Mouse (Mus musculus) small intestine, adult 2 months (tissue): Measurements from ENCODE around the gene Rabgap1l. TPM values are rescaled to one million over a fixed set of nuclear protein-coding genes. Genes with fewer than 3 reads are reported as not detected.

Experiments
- H3K27ac ChIP-seq: fragments of 200-500 bp; 2 replicates; pipeline ENCODE4 v1.5.1; 2012; ENCODE audit warnings: low read depth, low read length, control low read depth, inconsistent platforms; ENCODE audit not compliant: insufficient read depth
- H3K27me3 ChIP-seq: fragments of 200-500 bp; 2 replicates; pipeline ENCODE4 v1.6.1; 2012; ENCODE audit warnings: mild to moderate bottlenecking, moderate library complexity, low read length, inconsistent platforms; ENCODE audit not compliant: control insufficient read depth, insufficient read depth
- H3K36me3 ChIP-seq: fragments of 200-500 bp; 2 replicates; pipeline ENCODE4 v1.6.1; 2012; ENCODE audit warnings: mild to moderate bottlenecking, low read length, control low read depth, inconsistent platforms; ENCODE audit not compliant: control insufficient read depth, insufficient read depth
- H3K4me1 ChIP-seq: fragments of 200-500 bp; 2 replicates; pipeline ENCODE4 v1.6.1; 2012; ENCODE audit warnings: low read length, inconsistent platforms, mixed read lengths; ENCODE audit not compliant: control insufficient read depth, insufficient read depth, insufficient read length
- H3K4me3 ChIP-seq: fragments of 200-500 bp; 2 replicates; pipeline ENCODE4 v1.5.1; 2012; ENCODE audit warnings: low read depth, mild to moderate bottlenecking, control low read depth, inconsistent platforms, low read length, moderate library complexity
- CTCF ChIP-seq: fragments of 200-500 bp; IDR thresholded peaks from 2 replicates; pipeline ENCODE4 v1.5.1; 2012; ENCODE audit warnings: low read depth, mild to moderate bottlenecking, control low read depth, inconsistent platforms, low read length, moderate library complexity, mixed read lengths; ENCODE audit not compliant: insufficient replicate concordance, insufficient read length; ENCODE audit errors: extremely low read depth
- POLR2A ChIP-seq: fragments of 200-500 bp; IDR thresholded peaks from 2 replicates; pipeline ENCODE4 v1.6.1; 2012; ENCODE audit warnings: low read depth, mild to moderate bottlenecking, control low read depth, inconsistent platforms, low read length, moderate library complexity
- WGBS: fragments of 180-500 bp; shearing (Covaris S2); methylation state at CpG from one replicate; pipeline ENCODE4 v1.1.7; 2018; 5-methylcytosine and 5-hydroxymethylcytosine counted together
- polyA plus RNA-seq: library from polyadenylated mRNA; depleted of rRNA; stranded (reverse); fragments of >200 nt; gene quantifications from 2 replicates; pipeline ENCODE4 v1.2.3, GENCODE M21; 2012

Gene Rabgap1l
- polyA plus RNA-seq, 1 experiment: 4.9 TPM

DNA sequence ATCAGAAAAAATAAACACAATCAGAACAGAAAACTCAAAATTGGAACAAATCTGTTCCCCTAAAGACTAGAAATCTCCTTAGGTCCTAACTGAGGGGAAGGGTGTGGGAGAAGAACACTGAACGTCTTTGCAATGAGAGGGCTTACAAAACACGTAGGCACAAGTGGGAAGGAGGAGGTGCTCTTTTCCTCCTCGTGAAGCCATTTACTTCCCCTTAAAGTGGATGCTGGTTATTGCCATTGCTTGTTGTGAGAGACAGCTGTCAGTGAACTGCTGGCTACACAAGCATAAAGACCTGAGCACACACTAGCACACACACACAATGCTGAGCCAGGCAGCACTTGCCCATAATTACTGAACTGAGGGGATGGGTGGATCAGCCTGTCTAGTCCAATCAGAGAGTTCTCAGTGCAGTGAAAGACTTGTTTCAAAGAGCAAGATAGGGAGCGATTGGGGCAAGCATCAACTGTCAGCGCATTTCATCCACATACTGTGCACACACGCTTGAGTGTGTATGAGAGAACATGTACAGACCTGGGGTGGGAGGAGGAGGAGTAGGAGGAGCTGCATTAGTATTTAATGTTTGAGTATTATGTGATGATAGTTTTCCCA lies 259.7 kb downstream of the Rabgap1l start:
- no peak for TF ChIP-seq POLR2A
- TF ChIP-seq CTCF: no peak
- no peaks in the 10 kb centered on the region for H3K27me3 ChIP-seq
- no peak overlapping the region for H3K27ac ChIP-seq
- H3K4me3 ChIP-seq: no peak overlapping the region
- H3K4me1 ChIP-seq: no peaks in the 10 kb centered on the region
- 78% methylated on average over 6 of the region's 6 CpGs for WGBS
- no peaks in the 10 kb centered on the region for H3K36me3 ChIP-seq

DNA sequence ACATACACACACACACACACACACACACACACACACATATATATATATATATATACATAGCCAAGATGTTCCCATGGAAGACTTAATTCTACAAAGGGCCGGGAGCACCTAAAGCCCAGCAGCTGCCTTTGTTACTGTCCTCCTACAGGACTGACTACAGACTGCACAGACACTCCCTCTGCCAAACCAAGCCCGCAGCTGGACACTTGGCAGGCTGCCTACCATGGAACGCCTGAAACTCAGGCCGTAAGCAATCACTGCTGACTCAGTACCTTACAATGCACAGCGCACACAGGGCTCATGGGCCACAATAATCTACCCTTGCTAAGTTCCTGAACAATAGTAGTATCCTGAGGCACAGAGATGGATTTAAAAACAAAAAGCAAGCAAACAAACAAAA lies 261.6 kb downstream of the Rabgap1l start:
- no peak for TF ChIP-seq POLR2A
- no peak for TF ChIP-seq CTCF
- H3K27ac ChIP-seq: no peak overlapping the region
- no peaks in the 10 kb centered on the region for H3K36me3 ChIP-seq
- H3K4me1 ChIP-seq: no peaks in the 10 kb centered on the region
- H3K27me3 ChIP-seq: no peaks in the 10 kb centered on the region
- WGBS: 6% methylated on average over 5 of the region's 5 CpGs
- H3K4me3 ChIP-seq: no peak overlapping the region

DNA sequence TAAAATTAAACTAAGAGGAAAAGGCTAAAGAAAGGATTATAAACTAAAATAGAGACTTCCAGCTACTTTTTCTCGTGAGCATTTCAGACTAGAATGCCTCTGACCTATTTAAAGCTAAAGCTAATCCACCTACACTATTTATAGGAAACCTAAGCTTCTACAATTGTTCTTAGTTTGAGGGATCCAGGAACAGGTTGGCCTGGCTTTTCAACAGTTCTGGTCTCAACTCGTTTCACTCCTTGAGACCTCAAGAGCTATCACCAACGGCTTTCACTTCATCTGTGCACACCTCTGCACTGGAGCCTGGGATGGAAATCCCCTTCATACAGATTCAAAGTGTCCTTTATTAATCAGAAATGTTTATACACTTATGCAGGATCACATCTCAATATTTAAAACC lies 271.1 kb downstream of the Rabgap1l start:
- Histone ChIP-seq H3K27me3 (no peaks in the 10 kb centered on the region), H3K36me3 (no peaks in the 10 kb centered on the region)
- WGBS: 77% methylated on average over 3 of the region's 3 CpGs

DNA sequence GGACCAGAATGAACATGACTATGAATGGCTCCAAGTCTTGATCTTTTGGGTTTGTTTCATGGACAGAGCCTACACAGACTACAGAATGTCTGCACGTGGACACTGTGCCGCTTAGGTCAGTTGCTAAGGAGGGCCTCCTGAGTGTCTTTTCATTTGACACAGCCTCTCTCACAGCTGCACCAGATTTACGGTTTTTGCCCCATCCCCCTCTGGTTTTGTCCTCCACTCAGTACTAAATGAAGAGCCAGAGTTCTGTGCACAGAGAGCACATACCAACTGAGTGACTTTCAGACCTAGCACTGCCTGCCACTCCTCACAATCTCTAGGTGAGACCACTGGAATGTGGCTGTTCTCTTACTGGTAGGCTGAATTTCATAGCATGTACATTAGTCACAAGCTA lies 272.3 kb downstream of the Rabgap1l start:
- TF ChIP-seq POLR2A (no peak), CTCF (no peak)
- H3K36me3 ChIP-seq: no peaks in the 10 kb centered on the region
- no peaks in the 10 kb centered on the region for H3K27me3 ChIP-seq
- no peaks in the 10 kb centered on the region for H3K4me1 ChIP-seq
- no peak overlapping the region for H3K27ac ChIP-seq
- H3K4me3 ChIP-seq: no peak overlapping the region
- WGBS: 71% methylated on average over 3 of the region's 3 CpGs

More for the DNA sequence above, 271.1 kb downstream of the Rabgap1l start:
- Histone ChIP-seq H3K4me1 (no peaks in the 10 kb centered on the region), H3K4me3 (no peak overlapping the region), H3K27ac (no peak overlapping the region)
- TF ChIP-seq POLR2A: no peak
- no peak for TF ChIP-seq CTCF

DNA sequence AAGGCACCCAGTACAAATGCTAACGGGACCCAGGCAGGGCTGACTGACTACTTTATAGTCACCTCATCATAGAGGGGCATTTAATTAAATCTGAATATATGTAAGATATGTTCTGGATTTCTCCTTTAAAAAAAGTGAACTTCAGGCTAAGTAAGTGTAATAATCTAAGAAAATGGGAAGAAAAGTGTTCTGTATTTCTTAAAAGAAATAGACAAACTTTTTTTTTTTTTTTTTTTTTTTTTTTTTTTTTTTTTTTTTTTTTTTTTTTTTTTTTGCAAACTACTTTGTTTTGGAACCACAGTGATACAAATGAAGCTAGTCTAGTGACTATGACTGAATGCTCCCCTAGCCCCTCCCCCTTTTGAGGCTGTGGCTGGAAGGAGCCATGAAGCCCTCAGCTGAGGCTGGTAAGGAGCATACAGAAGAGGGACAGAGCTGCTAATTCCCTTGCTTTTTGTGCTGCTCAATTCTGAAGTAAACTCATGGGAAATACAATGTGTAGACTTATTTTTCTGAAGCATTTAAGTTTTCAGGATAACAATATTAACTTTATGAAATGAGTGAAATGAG lies 273.0 kb downstream of the Rabgap1l start:
- Histone ChIP-seq H3K27me3 (no peaks in the 10 kb centered on the region), H3K27ac (no peak overlapping the region), H3K36me3 (no peaks in the 10 kb centered on the region), H3K4me1 (no peaks in the 10 kb centered on the region), H3K4me3 (no peak overlapping the region)
- TF ChIP-seq POLR2A (no peak), CTCF (no peak)
- 65% methylated on average over 1 of the region's 1 CpGs for WGBS

DNA sequence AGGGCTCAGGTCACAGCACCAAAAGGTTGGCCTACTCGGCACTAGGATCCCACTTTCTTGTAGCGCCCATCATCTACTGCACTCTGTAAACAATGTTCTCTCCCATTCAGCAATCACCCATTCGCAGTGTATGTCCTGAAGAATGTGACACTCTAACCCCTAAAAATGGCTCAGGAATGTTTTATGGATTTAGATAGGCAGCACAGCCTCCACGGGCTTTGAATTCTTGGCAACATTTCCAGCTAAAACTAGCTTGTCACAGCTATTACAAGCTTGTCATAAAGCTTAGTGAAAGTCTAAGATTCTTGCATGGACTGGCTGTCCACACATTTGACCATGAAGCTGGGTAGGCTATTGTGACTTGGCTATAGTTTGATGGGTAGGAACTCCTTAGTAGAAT lies 274.5 kb downstream of the Rabgap1l start:
- Histone ChIP-seq H3K27me3 (no peaks in the 10 kb centered on the region), H3K4me3 (no peak overlapping the region), H3K27ac (no peak overlapping the region), H3K4me1 (no peaks in the 10 kb centered on the region), H3K36me3 (no peaks in the 10 kb centered on the region)
- 49% methylated on average over 4 of the region's 4 CpGs for WGBS
- TF ChIP-seq POLR2A: no peak
- TF ChIP-seq CTCF: no peak

DNA sequence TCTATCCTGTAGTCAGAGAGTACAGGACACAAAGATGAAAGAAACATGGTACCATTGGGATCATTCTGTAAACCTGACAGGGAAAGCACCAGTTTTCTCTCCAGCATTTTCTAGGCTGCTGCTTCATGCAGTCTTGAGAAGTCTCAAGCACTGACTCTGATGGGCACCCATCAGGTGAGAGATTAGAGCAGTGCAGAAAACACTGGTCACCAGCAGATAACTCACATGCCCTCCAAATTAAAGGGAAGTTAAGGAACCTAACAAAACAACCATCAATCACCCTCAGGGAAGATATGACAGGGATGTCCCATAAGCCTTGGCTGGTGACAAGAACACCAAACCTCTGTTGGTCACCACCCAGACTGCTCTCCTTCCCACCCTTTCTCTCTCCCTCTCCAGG lies 285.2 kb downstream of the Rabgap1l start:
- Histone ChIP-seq H3K27ac (no peak overlapping the region), H3K36me3 (no peaks in the 10 kb centered on the region), H3K4me3 (no peak overlapping the region), H3K27me3 (no peaks in the 10 kb centered on the region), H3K4me1 (no peaks in the 10 kb centered on the region)
- TF ChIP-seq POLR2A: no peak
- TF ChIP-seq CTCF: no peak
